Mouse (Mus musculus) G1E (cell line): ENCODE measurements around the gene Fam19a2. TPM values are rescaled to one million over a fixed set of nuclear protein-coding genes. Genes with fewer than 3 reads are reported as not detected.

Source experiments
- ATAC-seq: 2 replicates; pipeline ENCODE4 v1.8.0; 2016; ENCODE audit warnings: mild to moderate bottlenecking; ENCODE audit not compliant: insufficient number of reproducible peaks, poor library complexity, low FRiP score, severe bottlenecking; ENCODE audit errors: extremely low read depth
- DNase-seq: peaks from one replicate; pipeline ENCODE4 v3.0.0; 2012; ENCODE audit warnings: low spot score
- H3K27me3 ChIP-seq: 2 replicates; pipeline ENCODE4 v1.6.1; 2012; ENCODE audit warnings: mild to moderate bottlenecking, low read length, inconsistent platforms; ENCODE audit not compliant: insufficient read depth
- H3K36me3 ChIP-seq: replicated peaks from 2 replicates; pipeline ENCODE3; 2012; ENCODE audit warnings: mild to moderate bottlenecking, inconsistent platforms
- H3K4me1 ChIP-seq: 2 replicates; pipeline ENCODE4 v1.6.1; 2012; ENCODE audit warnings: low read depth, low read length, inconsistent platforms, mixed read lengths; ENCODE audit not compliant: insufficient read depth
- H3K4me3 ChIP-seq: 2 replicates; pipeline ENCODE4 v1.5.1; 2012; ENCODE audit warnings: low read depth, mild to moderate bottlenecking, inconsistent platforms, low read length, moderate library complexity, mixed read lengths
- H3K9me3 ChIP-seq: replicated peaks from 2 replicates; pipeline ENCODE4 v1.6.1; 2012; ENCODE audit warnings: inconsistent platforms
- CTCF ChIP-seq: IDR thresholded peaks from 2 replicates; pipeline ENCODE4 v1.5.1; 2012; ENCODE audit warnings: low read depth, low read length, inconsistent platforms, mixed read lengths
- GATA1 ChIP-seq: IDR thresholded peaks from 2 replicates; pipeline ENCODE4 v1.6.1; 2012; ENCODE audit warnings: borderline replicate concordance, low read length, inconsistent platforms, mixed read lengths
- GATA2 ChIP-seq: IDR thresholded peaks from 2 replicates; pipeline ENCODE4 v1.6.1; 2012; ENCODE audit warnings: low read depth, low read length, inconsistent platforms, borderline replicate concordance
- POLR2AphosphoS5 ChIP-seq: IDR thresholded peaks from 2 replicates; pipeline ENCODE4 v1.6.1; 2012; ENCODE audit warnings: low read depth, low read length, inconsistent platforms; ENCODE audit not compliant: insufficient replicate concordance
- TAL1 ChIP-seq: conservative IDR thresholded peaks from 2 replicates; pipeline ENCODE4 v1.6.1; 2012; ENCODE audit warnings: low read depth, low read length, inconsistent platforms, mixed read lengths
- polyA plus RNA-seq: library from polyadenylated mRNA; stranded (reverse); fragments of >175 nt; gene quantifications from 2 replicates; pipeline ENCODE4 v1.2.3, GENCODE M21; 2012
- total RNA-seq, 2 experiments: library from RNA; stranded (forward) in 1 of 2; stranded (reverse) in 1 of 2; fragments of 200-1000 nt in 1 of 2; fragments of >200 nt in 1 of 2; fragmentation: Nextera tagmentation in 1 of 2; gene quantifications; 2 replicates each; pipeline ENCODE4 v1.2.3; 2014 to 2017

Fam19a2 gene
- not detected in 2 replicates for total RNA-seq (2014; fragmentation: Nextera tagmentation)
- total RNA-seq (2017): 0.05 TPM in 1 of 2 replicates, not detected in the other
- not detected in 2 replicates for polyA plus RNA-seq

- no peak for ATAC-seq
- no peak for TF ChIP-seq TAL1
- TF ChIP-seq GATA1: no peak
- TF ChIP-seq CTCF: no peak
- no peak for TF ChIP-seq POLR2AphosphoS5
- TF ChIP-seq GATA2: no peak
- H3K4me1 ChIP-seq: no peaks in the 10 kb centered on the region
- no peaks in the 10 kb centered on the region for H3K27me3 ChIP-seq
- peaks cover 16% of the 10 kb centered on the region for H3K9me3 ChIP-seq
- H3K36me3 ChIP-seq: no peaks in the 10 kb centered on the region
- DNase-seq: no peak
- H3K4me3 ChIP-seq: no peak within 1 kb of the TSS
Observed at GRCm38 (mm10) chr10:123263876-123264309, at the start of gene Fam19a2. Gene Fam19a2 (plus strand): TSS chr10:123263996.

DNA sequence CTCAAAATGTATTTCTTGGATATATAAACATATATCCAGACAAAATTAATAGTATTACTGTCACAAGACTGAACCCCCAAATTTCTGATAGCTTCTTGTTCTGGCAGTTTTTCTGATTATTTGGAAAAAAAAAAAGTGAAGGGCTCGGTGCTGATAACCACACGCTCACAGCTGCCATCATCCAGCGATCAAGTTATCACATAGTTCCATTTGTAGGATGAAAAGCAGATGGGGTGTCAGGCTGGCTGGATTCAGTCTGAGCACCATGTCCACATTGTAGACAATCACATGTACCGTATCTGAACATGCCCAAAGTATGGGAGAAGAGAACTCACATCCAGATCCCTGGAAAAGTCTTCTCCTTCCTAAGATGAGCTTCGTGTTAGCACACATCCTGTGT is 41.0 kb upstream of the Fam19a2 start:
- TF ChIP-seq POLR2AphosphoS5 (no peak), TAL1 (no peak), CTCF (no peak), GATA2 (no peak), GATA1 (no peak)
- no peaks in the 10 kb centered on the region for H3K4me1 ChIP-seq
- H3K36me3 ChIP-seq: no peaks in the 10 kb centered on the region
- ATAC-seq: no peak
- no peak overlapping the region for H3K4me3 ChIP-seq
- no peaks in the 10 kb centered on the region for H3K27me3 ChIP-seq
- no peak for DNase-seq
- H3K9me3 ChIP-seq: no peaks in the 10 kb centered on the region

DNA sequence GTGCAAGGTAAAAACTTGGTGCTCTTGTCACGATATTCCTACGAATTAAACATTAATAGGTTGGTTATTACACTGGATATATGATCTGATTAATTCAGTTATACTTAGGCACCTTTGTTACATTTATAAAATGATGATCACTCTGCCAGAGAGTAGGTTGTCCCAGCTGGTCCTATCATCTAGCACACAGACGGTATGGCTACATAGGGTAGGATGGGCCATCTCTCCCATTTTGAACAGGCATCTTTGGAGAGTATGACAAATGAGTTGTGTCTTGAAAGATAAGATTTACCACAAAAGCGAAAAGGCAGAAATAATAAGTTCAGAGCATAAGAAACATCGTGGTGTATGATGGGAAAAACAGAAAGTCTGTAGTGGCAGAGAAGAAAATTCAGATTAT is 34.4 kb upstream of the Fam19a2 start:
- no peak for ATAC-seq
- DNase-seq: no peak
- no peak for TF ChIP-seq CTCF
- no peak for TF ChIP-seq GATA1
- no peak for TF ChIP-seq TAL1
- TF ChIP-seq POLR2AphosphoS5: no peak
- no peak for TF ChIP-seq GATA2

GRCm38 (mm10) chr10:123248063-123248462 is 15.7 kb upstream of the Fam19a2 start:
- ATAC-seq (no peak), DNase-seq (no peak)
- Histone ChIP-seq H3K4me1 (no peaks in the 10 kb centered on the region), H3K9me3 (no peaks in the 10 kb centered on the region), H3K4me3 (no peak overlapping the region), H3K27me3 (no peaks in the 10 kb centered on the region), H3K36me3 (no peaks in the 10 kb centered on the region)
- TF ChIP-seq CTCF (no peak), TAL1 (no peak), POLR2AphosphoS5 (no peak), GATA2 (no peak), GATA1 (no peak)

More for the DNA sequence above, 34.4 kb upstream of the Fam19a2 start:
- no peak overlapping the region for H3K4me3 ChIP-seq
- no peaks in the 10 kb centered on the region for H3K36me3 ChIP-seq
- no peaks in the 10 kb centered on the region for H3K9me3 ChIP-seq
- H3K27me3 ChIP-seq: no peaks in the 10 kb centered on the region
- no peaks in the 10 kb centered on the region for H3K4me1 ChIP-seq

GRCm38 (mm10) chr10:123251904-123252303 is 11.9 kb upstream of the Fam19a2 start:
- TF ChIP-seq GATA1: no peak
- no peak for TF ChIP-seq GATA2
- no peak for TF ChIP-seq TAL1
- no peak for TF ChIP-seq CTCF
- TF ChIP-seq POLR2AphosphoS5: no peak
- DNase-seq (no peak), ATAC-seq (no peak)

GRCm38 (mm10) chr10:123254299-123254698 is 9.5 kb upstream of the Fam19a2 start:
- Histone ChIP-seq H3K36me3 (no peaks in the 10 kb centered on the region), H3K9me3 (0 out of 2 replicates have a peak, but pooled peaks cover 2% of the 10 kb centered on the region), H3K4me3 (no peak overlapping the region), H3K27me3 (no peaks in the 10 kb centered on the region), H3K4me1 (no peaks in the 10 kb centered on the region)
- ATAC-seq (no peak), DNase-seq (peak; percentile 2)
- TF ChIP-seq GATA2: no peak
- TF ChIP-seq GATA1: no peak
- no peak for TF ChIP-seq TAL1
- no peak for TF ChIP-seq POLR2AphosphoS5
- no peak for TF ChIP-seq CTCF

More at GRCm38 (mm10) chr10:123251904-123252303, 11.9 kb upstream of the Fam19a2 start:
- H3K36me3 ChIP-seq: no peaks in the 10 kb centered on the region
- no peaks in the 10 kb centered on the region for H3K27me3 ChIP-seq
- H3K4me3 ChIP-seq: no peak overlapping the region
- no peaks in the 10 kb centered on the region for H3K4me1 ChIP-seq
- no peaks in the 10 kb centered on the region for H3K9me3 ChIP-seq

DNA sequence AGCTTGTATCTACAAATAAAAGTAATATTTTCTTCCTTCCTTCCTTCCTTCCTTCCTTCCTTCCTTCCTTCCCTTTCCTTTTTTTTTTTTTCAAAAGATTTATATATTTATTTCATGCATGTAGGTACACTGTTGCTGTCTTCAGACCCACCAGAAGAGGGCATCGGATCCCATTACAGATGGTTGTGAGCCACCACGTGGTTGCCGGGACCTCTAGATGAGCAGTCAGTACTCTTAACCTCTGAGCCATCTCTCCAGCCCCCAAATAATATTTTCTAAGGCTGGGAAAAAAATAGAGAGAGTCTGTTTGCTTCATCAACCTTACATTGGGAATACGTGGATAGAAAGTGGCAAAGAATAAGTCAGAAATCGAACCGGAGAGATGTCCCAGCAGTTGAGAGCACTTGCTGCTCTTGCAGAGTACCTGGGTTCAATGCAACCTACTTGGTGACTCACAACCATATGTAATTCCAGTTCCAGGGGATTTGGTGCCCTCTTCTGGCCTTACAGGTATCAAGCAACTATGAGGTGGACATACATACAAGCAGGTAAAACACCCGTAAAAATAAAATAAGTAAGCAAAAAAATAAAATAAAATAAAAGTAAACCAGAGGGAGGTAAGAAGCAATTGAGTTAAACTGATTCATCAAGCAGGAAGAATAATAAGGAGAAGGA is 8.0 kb upstream of the Fam19a2 start:
- no peaks in the 10 kb centered on the region for H3K4me1 ChIP-seq
- 0 out of 2 replicates have a peak, but pooled peaks cover 2% of the 10 kb centered on the region for H3K9me3 ChIP-seq
- no peak for DNase-seq
- ATAC-seq: no peak
- TF ChIP-seq TAL1: no peak
- no peak for TF ChIP-seq CTCF
- no peak for TF ChIP-seq GATA1
- TF ChIP-seq POLR2AphosphoS5: no peak
- no peak for TF ChIP-seq GATA2
- H3K36me3 ChIP-seq: no peaks in the 10 kb centered on the region
- H3K4me3 ChIP-seq: no peak overlapping the region
- no peaks in the 10 kb centered on the region for H3K27me3 ChIP-seq
